Mouse (Mus musculus) neural tube, embryonic 13.5 days (tissue): ENCODE measurements around the gene Flt3. TPM values are rescaled to one million over a fixed set of nuclear protein-coding genes. Genes with fewer than 3 reads are reported as not detected.
A peak's percentile ranks its signal among the peaks of the same experiment; 100 is the strongest.

Source experiments
- ATAC-seq: fragments of 200-750 bp; cut with Nextera tagmentation; 2 replicates; pipeline ENCODE4 v1.8.0; 2017; ENCODE audit warnings: low read depth, mild to moderate bottlenecking, moderate TSS enrichment, moderate library complexity
- H3K27ac ChIP-seq: fragments of 300-500 bp; sonication (generic); replicated peaks from 2 replicates; pipeline ENCODE4 v1.5.1; 2015; ENCODE audit warnings: moderate library complexity, mild to moderate bottlenecking, inconsistent platforms
- H3K27me3 ChIP-seq: fragments of 300-500 bp; sonication (generic); 2 replicates; pipeline ENCODE4 v1.6.1; 2015; ENCODE audit warnings: mild to moderate bottlenecking, inconsistent platforms
- H3K36me3 ChIP-seq: fragments of 300-500 bp; sonication (generic); 2 replicates; pipeline ENCODE4 v1.6.1; 2015; ENCODE audit warnings: mild to moderate bottlenecking, inconsistent platforms
- H3K4me1 ChIP-seq: fragments of 300-500 bp; sonication (generic); replicated peaks from 2 replicates; pipeline ENCODE4 v1.6.1; 2015; ENCODE audit warnings: inconsistent platforms
- H3K4me2 ChIP-seq: fragments of 300-500 bp; sonication (generic); 2 replicates; pipeline ENCODE4 v1.6.1; 2015; ENCODE audit warnings: inconsistent platforms, mild to moderate bottlenecking, moderate library complexity
- H3K4me3 ChIP-seq: fragments of 300-500 bp; sonication (generic); 2 replicates; pipeline ENCODE4 v1.5.1; 2015; ENCODE audit warnings: mild to moderate bottlenecking, inconsistent platforms
- H3K9ac ChIP-seq: fragments of 300-500 bp; sonication (generic); 2 replicates; pipeline ENCODE4 v1.6.1; 2015; ENCODE audit warnings: moderate library complexity, mild to moderate bottlenecking, inconsistent platforms
- H3K9me3 ChIP-seq: fragments of 300-500 bp; sonication (generic); 2 replicates; pipeline ENCODE4 v1.6.1; 2016; ENCODE audit warnings: inconsistent platforms
- WGBS: fragments of 180-500 bp; shearing (Covaris S2); methylation state at CpG from one replicate; pipeline ENCODE4 v1.1.7; 2015; 5-methylcytosine and 5-hydroxymethylcytosine counted together
- polyA plus RNA-seq: library from polyadenylated mRNA; unstranded; fragments of >200 nt; fragmentation: Nextera tagmentation; extraction: Ambion mirVana; gene quantifications from 2 replicates; pipeline ENCODE4 v1.2.1, GENCODE M21; 2015

Gene Flt3
- polyA plus RNA-seq, 1 experiment from 2014 or later, result 0.64 TPM

- no peaks in the 10 kb centered on the region for H3K27me3 ChIP-seq
- under 1% methylated on average over 56 of the region's 68 CpGs for WGBS
- H3K36me3 ChIP-seq, result no peaks in the 10 kb centered on the region
Observed at GRCm38 (mm10) chr5:147430936-147431839, 30.9 kb upstream of the Flt3 start.

GRCm38 (mm10) chr5:147430361-147430935, 30.2 kb upstream of the Flt3 start:
- peak overlapping the region; percentile 99 for H3K27ac ChIP-seq
- no peaks in the 10 kb centered on the region for H3K9me3 ChIP-seq
- H3K9ac ChIP-seq, result peak overlapping the region; percentile 97
- 0% methylated on average over 45 of the region's 91 CpGs for WGBS
- peaks cover 45% of the 10 kb centered on the region for H3K4me1 ChIP-seq
- peak; percentile 90 for ATAC-seq
- no peaks in the 10 kb centered on the region for H3K36me3 ChIP-seq
- H3K27me3 ChIP-seq, result no peaks in the 10 kb centered on the region
- H3K4me3 ChIP-seq, result peak overlapping the region; percentile 90
- H3K4me2 ChIP-seq, result peak overlapping the region; percentile 93

More at GRCm38 (mm10) chr5:147430936-147431839, 30.9 kb upstream of the Flt3 start:
- H3K9ac ChIP-seq, result peak overlapping the region; percentile 97
- peak overlapping the region; percentile 90 for H3K4me3 ChIP-seq
- peak; percentile 75 for ATAC-seq
- peaks cover 52% of the 10 kb centered on the region for H3K4me1 ChIP-seq
- H3K9me3 ChIP-seq, result no peaks in the 10 kb centered on the region
- H3K27ac ChIP-seq, result peak overlapping the region; percentile 99
- H3K4me2 ChIP-seq, result peak overlapping the region; percentile 93

GRCm38 (mm10) chr5:147429535-147430305, 29.4 kb upstream of the Flt3 start, which contains the start of gene Pan3:
Pan3 (plus strand) TSS chr5:147430161.
- H3K4me2 ChIP-seq, result peak within 1 kb of the TSS; percentile 93
- peak within 1 kb of the TSS; percentile 90 for H3K4me3 ChIP-seq
- peak within 1 kb of the TSS; percentile 97 for H3K9ac ChIP-seq
- peaks cover 38% of the 10 kb centered on the region for H3K4me1 ChIP-seq
- ATAC-seq, result peak; percentile 85
- peak within 1 kb of the TSS; percentile 99 for H3K27ac ChIP-seq
- no peaks in the 10 kb centered on the region for H3K27me3 ChIP-seq
- H3K9me3 ChIP-seq, result no peaks in the 10 kb centered on the region
- under 1% methylated on average over 47 of the region's 51 CpGs for WGBS
- no peaks in the 10 kb centered on the region for H3K36me3 ChIP-seq

GRCm38 (mm10) chr5:147426048-147426805, 25.9 kb upstream of the Flt3 start:
- ATAC-seq, result no peak
- H3K4me1 ChIP-seq, result peaks cover 11% of the 10 kb centered on the region
- no peaks in the 10 kb centered on the region for H3K27me3 ChIP-seq
- no peak overlapping the region for H3K4me3 ChIP-seq
- H3K27ac ChIP-seq, result no peak overlapping the region
- H3K4me2 ChIP-seq, result no peak overlapping the region
- H3K9ac ChIP-seq, result no peak overlapping the region
- no peaks in the 10 kb centered on the region for H3K9me3 ChIP-seq
- WGBS, result 83% methylated on average over 4 of the region's 4 CpGs
- no peaks in the 10 kb centered on the region for H3K36me3 ChIP-seq

GRCm38 (mm10) chr5:147423612-147424011, 23.3 kb upstream of the Flt3 start:
- Histone ChIP-seq H3K9ac (no peak overlapping the region), H3K27ac (no peak overlapping the region), H3K4me2 (no peak overlapping the region), H3K4me1 (0 out of 2 replicates have a peak, but pooled peaks cover 2% of the 10 kb centered on the region), H3K36me3 (no peaks in the 10 kb centered on the region), H3K9me3 (no peaks in the 10 kb centered on the region), H3K4me3 (no peak overlapping the region), H3K27me3 (no peaks in the 10 kb centered on the region)
- 53% methylated on average over 6 of the region's 6 CpGs for WGBS
- no peak for ATAC-seq

GRCm38 (mm10) chr5:147418394-147419121, 18.3 kb upstream of the Flt3 start:
- no peak for ATAC-seq
- no peaks in the 10 kb centered on the region for H3K9me3 ChIP-seq
- H3K9ac ChIP-seq, result no peak overlapping the region
- H3K27ac ChIP-seq, result no peak overlapping the region
- no peaks in the 10 kb centered on the region for H3K27me3 ChIP-seq
- WGBS, result 58% methylated on average over 10 of the region's 10 CpGs
- H3K4me3 ChIP-seq, result no peak overlapping the region
- no peaks in the 10 kb centered on the region for H3K4me1 ChIP-seq
- H3K4me2 ChIP-seq, result no peak overlapping the region
- no peaks in the 10 kb centered on the region for H3K36me3 ChIP-seq

GRCm38 (mm10) chr5:147417986-147418385, 17.7 kb upstream of the Flt3 start:
- no peaks in the 10 kb centered on the region for H3K4me1 ChIP-seq
- 80% methylated on average over 1 of the region's 1 CpGs for WGBS
- no peak for ATAC-seq
- H3K36me3 ChIP-seq, result no peaks in the 10 kb centered on the region
- no peak overlapping the region for H3K9ac ChIP-seq
- H3K9me3 ChIP-seq, result no peaks in the 10 kb centered on the region
- no peak overlapping the region for H3K27ac ChIP-seq
- no peak overlapping the region for H3K4me3 ChIP-seq
- H3K4me2 ChIP-seq, result no peak overlapping the region
- no peaks in the 10 kb centered on the region for H3K27me3 ChIP-seq

GRCm38 (mm10) chr5:147410585-147410984, 10.3 kb upstream of the Flt3 start:
- Histone ChIP-seq H3K27ac (no peak overlapping the region), H3K4me2 (no peak overlapping the region), H3K36me3 (no peaks in the 10 kb centered on the region), H3K4me3 (no peak overlapping the region), H3K27me3 (no peaks in the 10 kb centered on the region), H3K9ac (no peak overlapping the region), H3K4me1 (no peaks in the 10 kb centered on the region), H3K9me3 (0 out of 2 replicates have a peak, but pooled peaks cover 2% of the 10 kb centered on the region)
- ATAC-seq, result no peak
- 83% methylated on average over 6 of the region's 6 CpGs for WGBS

- no peak overlapping the region for H3K9ac ChIP-seq
- 61% methylated on average over 29 of the region's 29 CpGs for whole genome bisulfite sequencing
- H3K4me1 ChIP-seq, result no peaks in the 10 kb centered on the region
- 0 out of 2 replicates have a peak, but pooled peaks cover 2% of the 10 kb centered on the region for H3K9me3 ChIP-seq
- H3K27me3 ChIP-seq, result no peaks in the 10 kb centered on the region
- no peak overlapping the region for H3K4me3 ChIP-seq
- ATAC-seq, result no peak
- no peak overlapping the region for H3K27ac ChIP-seq
- H3K4me2 ChIP-seq, result peak overlapping the region; percentile 31
- H3K36me3 ChIP-seq, result no peaks in the 10 kb centered on the region
Observed at GRCm38 (mm10) chr5:147408731-147409130, 8.4 kb upstream of the Flt3 start.

- H3K27ac ChIP-seq, result no peak overlapping the region
- no peak for ATAC-seq
- H3K9me3 ChIP-seq, result 0 out of 2 replicates have a peak, but pooled peaks cover 2% of the 10 kb centered on the region
Observed at GRCm38 (mm10) chr5:147406135-147406534, 5.8 kb upstream of the Flt3 start.

GRCm38 (mm10) chr5:147402505-147402904, 2.2 kb upstream of the Flt3 start:
- WGBS, result 20% methylated on average over 5 of the region's 5 CpGs
- Histone ChIP-seq H3K4me3 (no peak overlapping the region), H3K27me3 (peaks cover 49% of the 10 kb centered on the region), H3K27ac (no peak overlapping the region), H3K4me2 (no peak overlapping the region), H3K4me1 (peaks cover 17% of the 10 kb centered on the region), H3K9me3 (0 out of 2 replicates have a peak, but pooled peaks cover 2% of the 10 kb centered on the region), H3K9ac (no peak overlapping the region), H3K36me3 (no peaks in the 10 kb centered on the region)
- ATAC-seq, result no peak

More at GRCm38 (mm10) chr5:147406135-147406534, 5.8 kb upstream of the Flt3 start:
- Histone ChIP-seq H3K4me3 (no peak overlapping the region), H3K9ac (no peak overlapping the region), H3K4me1 (peaks cover 2% of the 10 kb centered on the region), H3K36me3 (no peaks in the 10 kb centered on the region), H3K27me3 (peaks cover 13% of the 10 kb centered on the region), H3K4me2 (no peak overlapping the region)
- 80% methylated on average over 5 of the region's 5 CpGs for WGBS
